Mouse (Mus musculus): Measurements from ENCODE around the gene Rpsa. TPM values are rescaled to one million over a fixed set of nuclear protein-coding genes. Genes with fewer than 3 reads are reported as not detected.

Gene Rpsa
- polyA plus RNA-seq, 1 experiment: 1,865 TPM

GRCm38 (mm10) chr9:120171295-120171694, 43.8 kb downstream of the Rpsa start:
- DNase-seq (ENCODE audit: low spot score): peak; percentile 44

- no peak for DNase-seq (ENCODE audit: low spot score)
Observed at GRCm38 (mm10) chr9:120174436-120175137, 47.1 kb downstream of the Rpsa start.

DNA sequence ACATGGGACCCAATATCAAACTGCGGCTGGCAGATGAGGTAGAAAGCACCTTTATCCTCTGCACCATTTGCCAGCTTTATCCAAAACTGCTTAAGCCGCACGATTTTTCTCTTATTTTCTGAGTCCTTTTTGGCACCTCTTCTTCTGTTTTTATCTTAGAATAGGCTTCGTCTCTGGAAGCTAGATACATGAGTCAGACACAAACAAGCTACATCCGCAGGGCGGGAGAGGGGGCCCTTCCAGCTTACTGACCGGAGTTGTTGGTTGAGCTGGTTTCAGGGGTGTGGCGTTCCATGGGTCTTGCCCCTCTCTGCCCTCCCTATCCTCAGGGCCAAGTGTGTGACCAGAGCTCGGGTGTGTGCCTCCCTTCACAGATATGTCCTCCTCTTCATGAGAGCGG, 51.3 kb downstream of the Rpsa start:
- no peak for DNase-seq (ENCODE audit: low spot score)

Other genes with a start within 250 kb of the Rpsa start
- 42.2 and 42.5 TPM in 2 replicates for gene Wdr48, start 232.8 kb upstream of the Rpsa start, polyA plus RNA-seq (2012; rRNA removed)
- gene Gorasp1, start 190.1 kb upstream of the Rpsa start, polyA plus RNA-seq (2012; rRNA removed): 27.6 and 30.6 TPM in 2 replicates
- 1.2 and 1.4 TPM in 2 replicates for gene Ttc21a, start 190.1 kb upstream of the Rpsa start, polyA plus RNA-seq (2012; rRNA removed)
- gene Csrnp1, start 143.0 kb upstream of the Rpsa start, polyA plus RNA-seq (2012; rRNA removed): 15.6 and 26.4 TPM in 2 replicates
- gene Xirp1, start 104.1 kb upstream of the Rpsa start, polyA plus RNA-seq (2012; rRNA removed): 0.11 and 0.22 TPM in 2 replicates
- 2.9 and 3.1 TPM in 2 replicates for gene Cx3cr1, start 57.8 kb upstream of the Rpsa start, polyA plus RNA-seq (2012; rRNA removed)
- gene Ccr8, start 35.6 kb upstream of the Rpsa start, polyA plus RNA-seq (2012; rRNA removed): 0.12 TPM in 1 of 2 replicates, not detected in the other
- gene Slc25a38, start 17.3 kb upstream of the Rpsa start, polyA plus RNA-seq (2012; rRNA removed): 23.8 and 25.0 TPM in 2 replicates
- gene Mobp, start 22.0 kb downstream of the Rpsa start, polyA plus RNA-seq (2012; rRNA removed): 0.85 and 1.2 TPM in 2 replicates
- gene Myrip, start 173.8 kb downstream of the Rpsa start, polyA plus RNA-seq (2012; rRNA removed): 2.0 and 3.6 TPM in 2 replicates